Mouse (Mus musculus): ENCODE measurements around the gene Hist1h1t.

Gene Hist1h1t

GRCm38 (mm10) chr13:23737091-23737490 lies 41.5 kb downstream of the Hist1h1t start:
- DNase-seq (ENCODE audit: low spot score in 2 of 2) = no peak

- DNase-seq (ENCODE audit: low spot score in 2 of 2) = no peak
These were observed 42.4 kb downstream of the Hist1h1t start for GRCm38 (mm10) chr13:23738041-23738440.

- peak; percentile 88 to 91 for DNase-seq (ENCODE audit: low spot score in 2 of 2)
These were observed 43.1 kb downstream of the Hist1h1t start, which contains the start of gene Hist1h1c for GRCm38 (mm10) chr13:23738677-23739068. Hist1h1c (plus strand) TSS chr13:23738808.

GRCm38 (mm10) chr13:23739069-23739921 lies 43.7 kb downstream of the Hist1h1t start:
- peak; percentile 94 to 97 for DNase-seq (ENCODE audit: low spot score in 2 of 2)

GRCm38 (mm10) chr13:23739922-23740252 lies 44.3 kb downstream of the Hist1h1t start:
- no peak for DNase-seq (ENCODE audit: low spot score in 2 of 2)

- no peak for DNase-seq (ENCODE audit: low spot score in 2 of 2)
These were observed 44.7 kb downstream of the Hist1h1t start for GRCm38 (mm10) chr13:23740256-23740840.

GRCm38 (mm10) chr13:23740910-23741309 lies 45.3 kb downstream of the Hist1h1t start:
- DNase-seq (ENCODE audit: low spot score in 2 of 2) = no peak

- no peak for DNase-seq (ENCODE audit: low spot score in 2 of 2)
These were observed 46.4 kb downstream of the Hist1h1t start for GRCm38 (mm10) chr13:23742007-23742406.

GRCm38 (mm10) chr13:23743215-23743614 lies 47.6 kb downstream of the Hist1h1t start:
- no peak for DNase-seq (ENCODE audit: low spot score in 2 of 2)

GRCm38 (mm10) chr13:23743963-23744362 lies 48.3 kb downstream of the Hist1h1t start:
- DNase-seq (ENCODE audit: low spot score in 2 of 2) = no peak

GRCm38 (mm10) chr13:23744421-23745380 lies 49.1 kb downstream of the Hist1h1t start:
- DNase-seq (ENCODE audit: low spot score in 2 of 2) = no peak

- peak; percentile 60 to 79 for DNase-seq (ENCODE audit: low spot score in 2 of 2)
These were observed 50.0 kb downstream of the Hist1h1t start, which contains the start of gene Hist1h3c for GRCm38 (mm10) chr13:23745381-23746161. Hist1h3c (minus strand) TSS chr13:23745602.
